Mouse (Mus musculus): ENCODE results near the gene Tmem139.

GRCm38 (mm10) chr6:42287562-42287961, 25.8 kb downstream of the Tmem139 start:
- TF ChIP-seq TAL1 (IDR thresholded peaks at IDR 0.05; ENCODE audit: low read length), result no peak
- TF ChIP-seq GATA1 (IDR thresholded peaks at IDR 0.05; ENCODE audit: low read length), result no peak

Measured in erythroblast, embryonic 14.5 days (primary cell).